Mouse (Mus musculus) stomach, embryonic 16.5 days (tissue): ENCODE measurements around the gene Gpc5. TPM values are rescaled to one million over a fixed set of nuclear protein-coding genes. Genes with fewer than 3 reads are reported as not detected.

Source experiments
- ATAC-seq: fragments of 200-750 bp; cut with Nextera tagmentation; 2 replicates; pipeline ENCODE4 v1.8.0; 2017; ENCODE audit warnings: moderate number of reproducible peaks, moderate TSS enrichment; ENCODE audit not compliant: insufficient read depth, low FRiP score
- H3K27ac ChIP-seq: fragments of 300-500 bp; sonication (generic); 2 replicates; pipeline ENCODE4 v1.5.1; 2014; ENCODE audit warnings: low read length
- H3K27me3 ChIP-seq: fragments of 300-500 bp; sonication (generic); 2 replicates; pipeline ENCODE4 v1.6.1; 2014; ENCODE audit warnings: low read length, control low read depth, mixed read lengths; ENCODE audit not compliant: control insufficient read depth, insufficient read depth
- H3K36me3 ChIP-seq: fragments of 300-500 bp; sonication (generic); 2 replicates; pipeline ENCODE4 v1.6.1; 2014; ENCODE audit warnings: low read length; ENCODE audit not compliant: control insufficient read depth, insufficient read depth
- H3K4me1 ChIP-seq: fragments of 300-500 bp; sonication (generic); 2 replicates; pipeline ENCODE4 v1.6.1; 2014; ENCODE audit warnings: low read length, control low read depth, mixed read lengths; ENCODE audit not compliant: control insufficient read depth, insufficient read depth
- H3K4me2 ChIP-seq: fragments of 300-500 bp; sonication (generic); 2 replicates; pipeline ENCODE4 v1.6.1; 2014; ENCODE audit warnings: low read depth, low read length, mixed read lengths
- H3K4me3 ChIP-seq: fragments of 300-500 bp; sonication (generic); replicated peaks from 2 replicates; pipeline ENCODE4 v1.5.1; 2014; ENCODE audit warnings: mild to moderate bottlenecking, low read length
- H3K9ac ChIP-seq: fragments of 300-500 bp; sonication (generic); 2 replicates; pipeline ENCODE4 v1.6.1; 2014; ENCODE audit warnings: low read length
- H3K9me3 ChIP-seq: fragments of 300-500 bp; sonication (generic); replicated peaks from 2 replicates; pipeline ENCODE4 v1.6.1; 2016; ENCODE audit warnings: low read length, control low read depth; ENCODE audit not compliant: control insufficient read depth
- WGBS: fragments of 180-500 bp; shearing (Covaris S2); extraction: QIAGEN DNeasy Blood & Tissue Kit; methylation state at CpG from one replicate; pipeline ENCODE4 v1.1.7; 2014; 5-methylcytosine and 5-hydroxymethylcytosine counted together
- polyA plus RNA-seq: library from polyadenylated mRNA; unstranded; fragments of >200 nt; fragmentation: Nextera tagmentation; extraction: Ambion mirVana; gene quantifications from 2 replicates; pipeline ENCODE4 v1.2.1, GENCODE M21; 2015

The Gpc5 gene
- polyA plus RNA-seq, 1 experiment from 2014 or later: 0.19 TPM

GRCm38 (mm10) chr14:115616305-115616704, 524.3 kb downstream of the Gpc5 start:
- 56% methylated on average over 2 of the region's 2 CpGs for WGBS
- Histone ChIP-seq H3K4me1 (no peaks in the 10 kb centered on the region), H3K27ac (no peak overlapping the region), H3K9me3 (no peaks in the 10 kb centered on the region), H3K4me3 (no peak overlapping the region), H3K27me3 (no peaks in the 10 kb centered on the region), H3K9ac (no peak overlapping the region), H3K4me2 (no peak overlapping the region), H3K36me3 (no peaks in the 10 kb centered on the region)
- no peak for ATAC-seq

DNA sequence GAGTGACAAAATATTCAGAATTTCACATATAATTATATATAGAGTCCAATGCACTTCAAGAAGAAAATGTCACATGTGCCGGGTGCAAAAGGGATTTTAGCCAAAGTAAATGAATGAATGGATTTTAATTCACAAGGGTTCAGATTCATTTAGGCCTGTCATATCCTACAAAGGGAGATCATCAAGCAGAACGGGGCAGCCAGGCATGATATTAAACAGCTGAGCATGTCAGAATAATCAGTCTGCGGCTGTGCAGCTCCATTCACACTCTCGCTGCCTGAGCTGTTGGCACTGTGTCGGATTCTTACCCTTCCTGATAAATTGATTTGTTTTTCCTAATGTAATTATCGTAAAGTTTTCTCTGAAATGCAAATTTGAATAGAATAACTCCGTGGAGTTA, 524.8 kb downstream of the Gpc5 start:
- Histone ChIP-seq H3K4me1 (no peaks in the 10 kb centered on the region), H3K36me3 (no peaks in the 10 kb centered on the region), H3K9me3 (no peaks in the 10 kb centered on the region), H3K27me3 (no peaks in the 10 kb centered on the region), H3K4me2 (no peak overlapping the region), H3K27ac (no peak overlapping the region), H3K4me3 (no peak overlapping the region), H3K9ac (no peak overlapping the region)
- no peak for ATAC-seq
- WGBS: 55% methylated on average over 7 of the region's 7 CpGs

- H3K4me2 ChIP-seq: no peak overlapping the region
- no peak overlapping the region for H3K27ac ChIP-seq
- no peaks in the 10 kb centered on the region for H3K4me1 ChIP-seq
- H3K27me3 ChIP-seq: no peaks in the 10 kb centered on the region
- ATAC-seq: no peak
- H3K9me3 ChIP-seq: no peaks in the 10 kb centered on the region
- no peak overlapping the region for H3K4me3 ChIP-seq
- H3K9ac ChIP-seq: no peak overlapping the region
- H3K36me3 ChIP-seq: no peaks in the 10 kb centered on the region
Measured at GRCm38 (mm10) chr14:115620473-115620872, 528.5 kb downstream of the Gpc5 start.

DNA sequence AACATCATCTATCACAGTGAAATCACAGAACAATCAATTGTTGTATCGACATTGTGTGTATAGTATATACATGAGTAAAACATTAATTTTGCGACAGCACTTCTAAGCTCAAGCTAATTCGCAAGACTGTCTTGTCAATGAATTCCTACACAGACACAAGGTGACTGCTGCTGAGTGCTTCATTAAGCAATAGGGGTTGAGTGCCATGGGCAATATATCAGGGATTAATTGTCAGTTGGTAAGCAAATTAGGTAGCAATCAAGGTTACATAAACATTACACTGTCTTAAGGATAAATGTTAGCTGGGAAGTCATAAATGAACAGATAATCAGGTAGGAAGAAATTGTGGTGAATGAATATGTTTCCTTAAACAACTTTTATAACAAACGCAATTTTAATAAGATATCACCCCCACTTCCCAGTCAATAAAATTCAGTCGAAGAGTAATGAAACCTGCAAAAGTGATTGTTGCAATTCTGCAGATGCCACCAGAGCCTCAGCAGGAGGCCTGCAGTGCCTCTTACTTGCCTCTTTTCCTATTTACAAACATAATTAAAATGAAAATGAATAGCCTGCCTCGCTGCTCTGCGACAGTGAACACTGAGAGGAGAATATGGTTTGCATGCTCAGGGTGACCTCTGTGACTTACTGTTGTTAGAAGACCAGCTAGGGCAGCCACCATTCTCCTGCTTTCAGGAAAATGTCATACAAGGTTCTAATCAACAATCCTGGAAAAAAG, 539.3 kb downstream of the Gpc5 start:
- Histone ChIP-seq H3K9me3 (no peaks in the 10 kb centered on the region; the same call in 1 of the 2 replicates), H3K4me2 (no peak overlapping the region), H3K36me3 (no peaks in the 10 kb centered on the region), H3K4me1 (no peaks in the 10 kb centered on the region), H3K27ac (no peak overlapping the region), H3K4me3 (no peak overlapping the region), H3K27me3 (no peaks in the 10 kb centered on the region), H3K9ac (no peak overlapping the region)
- ATAC-seq: no peak
- WGBS: 75% methylated on average over 7 of the region's 7 CpGs

- H3K4me3 ChIP-seq: no peak overlapping the region
- no peaks in the 10 kb centered on the region; the same call in 1 of the 2 replicates for H3K9me3 ChIP-seq
- 75% methylated on average over 1 of the region's 1 CpGs for WGBS
- no peak overlapping the region for H3K4me2 ChIP-seq
- H3K9ac ChIP-seq: no peak overlapping the region
- no peaks in the 10 kb centered on the region for H3K27me3 ChIP-seq
- H3K36me3 ChIP-seq: no peaks in the 10 kb centered on the region
- H3K4me1 ChIP-seq: no peaks in the 10 kb centered on the region
- ATAC-seq: no peak
- H3K27ac ChIP-seq: no peak overlapping the region
Measured at GRCm38 (mm10) chr14:115633311-115633710, 541.3 kb downstream of the Gpc5 start.

- Histone ChIP-seq H3K4me3 (no peak overlapping the region), H3K27ac (no peak overlapping the region), H3K36me3 (no peaks in the 10 kb centered on the region), H3K4me2 (no peak overlapping the region), H3K9me3 (no peaks in the 10 kb centered on the region), H3K4me1 (no peaks in the 10 kb centered on the region), H3K9ac (no peak overlapping the region), H3K27me3 (no peaks in the 10 kb centered on the region)
- ATAC-seq: no peak
- WGBS: 78% methylated on average over 2 of the region's 2 CpGs
Measured at GRCm38 (mm10) chr14:115679875-115680274, 587.9 kb downstream of the Gpc5 start.

DNA sequence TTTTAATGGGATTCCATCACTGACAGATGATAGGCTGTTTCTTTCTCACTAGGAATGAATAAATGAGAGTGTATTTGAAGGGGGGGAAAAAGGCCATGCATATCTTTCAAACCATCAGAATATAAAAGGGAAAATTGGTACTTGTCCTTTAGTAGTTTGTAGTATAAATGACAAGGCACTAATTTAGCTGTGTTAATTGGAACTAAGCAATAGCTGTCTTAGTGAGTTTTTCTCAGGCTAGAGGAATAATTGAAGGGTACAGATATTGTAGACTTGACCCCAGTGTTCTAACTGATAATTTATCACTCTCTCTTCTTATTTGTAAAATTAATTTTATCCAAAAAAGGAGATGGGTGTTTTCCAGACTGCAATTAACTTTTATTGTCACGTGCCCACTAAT, 654.0 kb downstream of the Gpc5 start:
- no peaks in the 10 kb centered on the region for H3K36me3 ChIP-seq
- no peak for ATAC-seq
- H3K27me3 ChIP-seq: no peaks in the 10 kb centered on the region
- no peaks in the 10 kb centered on the region for H3K4me1 ChIP-seq
- H3K27ac ChIP-seq: no peak overlapping the region
- no peak overlapping the region for H3K4me3 ChIP-seq
- 94% methylated on average over 1 of the region's 1 CpGs for WGBS
- H3K9ac ChIP-seq: no peak overlapping the region
- no peak overlapping the region for H3K4me2 ChIP-seq
- no peaks in the 10 kb centered on the region for H3K9me3 ChIP-seq

DNA sequence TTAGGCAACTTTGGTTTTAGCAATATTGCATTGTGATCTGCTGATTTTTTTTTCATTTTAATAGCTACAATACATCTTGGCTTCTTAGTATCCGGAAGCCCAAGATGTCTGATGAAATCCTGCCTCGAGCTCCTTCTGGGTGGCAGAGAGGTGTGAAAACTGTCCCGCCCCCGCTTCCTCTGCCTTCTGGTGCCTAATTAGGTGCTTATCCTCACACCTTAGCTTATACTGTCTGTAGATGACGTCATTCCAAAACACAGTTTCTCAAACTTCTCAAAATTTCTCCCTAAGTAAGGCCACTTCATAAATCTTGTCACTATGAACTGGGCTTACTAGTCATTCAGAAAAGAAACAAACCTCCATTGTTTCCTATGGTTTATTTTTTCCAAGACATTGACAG, 668.2 kb downstream of the Gpc5 start:
- 53% methylated on average over 5 of the region's 5 CpGs for WGBS
- Histone ChIP-seq H3K36me3 (no peaks in the 10 kb centered on the region), H3K27ac (no peak overlapping the region), H3K9me3 (no peaks in the 10 kb centered on the region), H3K4me3 (no peak overlapping the region), H3K4me1 (no peaks in the 10 kb centered on the region), H3K27me3 (no peaks in the 10 kb centered on the region), H3K4me2 (no peak overlapping the region), H3K9ac (no peak overlapping the region)
- no peak for ATAC-seq

DNA sequence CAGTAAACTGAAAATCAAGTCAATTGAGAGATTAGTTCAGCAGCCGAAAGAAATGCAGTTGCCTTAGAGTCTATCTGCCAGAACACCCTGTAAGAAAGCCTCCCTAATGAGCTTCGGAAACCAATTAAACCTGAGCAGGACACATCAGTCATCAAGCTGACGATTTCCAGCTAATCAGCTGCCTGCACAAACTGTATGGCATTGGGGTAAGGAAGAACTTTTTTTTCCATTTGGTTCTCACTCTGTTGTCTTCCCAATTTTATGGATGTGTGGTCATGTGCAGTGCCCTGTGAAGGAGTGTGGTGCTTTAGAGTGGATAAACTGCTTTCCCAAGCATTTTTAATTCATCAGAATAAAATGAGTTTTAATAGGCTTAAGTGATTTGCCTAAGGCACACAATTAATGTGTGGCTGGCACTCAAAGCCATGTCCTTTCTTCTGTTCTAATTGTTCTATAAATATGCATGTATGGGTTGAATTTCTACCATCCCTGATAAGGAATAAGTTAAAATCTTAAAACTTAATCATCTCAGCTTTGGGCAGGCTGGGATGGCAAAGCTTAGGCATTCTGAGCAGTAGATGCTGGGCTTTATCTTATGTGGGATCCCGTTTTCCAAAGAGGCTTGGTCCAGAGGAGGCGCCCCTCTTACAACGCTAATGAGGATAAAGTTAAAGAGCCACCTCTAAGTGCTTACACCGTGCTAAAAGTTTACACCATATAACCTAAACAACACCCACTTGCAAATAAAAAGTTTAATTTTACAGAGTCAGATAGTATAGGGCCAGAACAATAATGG, 687.6 kb downstream of the Gpc5 start:
- Histone ChIP-seq H3K4me2 (no peak overlapping the region), H3K9ac (no peak overlapping the region), H3K36me3 (no peaks in the 10 kb centered on the region), H3K27me3 (no peaks in the 10 kb centered on the region), H3K27ac (no peak overlapping the region), H3K4me3 (no peak overlapping the region), H3K4me1 (no peaks in the 10 kb centered on the region), H3K9me3 (no peaks in the 10 kb centered on the region)
- ATAC-seq: no peak
- WGBS: 70% methylated on average over 7 of the region's 7 CpGs
